Mouse (Mus musculus) kidney, postnatal 25 days (tissue): ENCODE data around the gene Rps16.
A peak's percentile ranks its signal among the peaks of the same experiment; 100 is the strongest.

ENCODE experiments used
- DNase-seq, 2 experiments: peaks; one replicate each; pipeline ENCODE4 v3.0.0; 2021; ENCODE audit warnings: mixed read lengths in 2 of 2

Gene Rps16

DNA sequence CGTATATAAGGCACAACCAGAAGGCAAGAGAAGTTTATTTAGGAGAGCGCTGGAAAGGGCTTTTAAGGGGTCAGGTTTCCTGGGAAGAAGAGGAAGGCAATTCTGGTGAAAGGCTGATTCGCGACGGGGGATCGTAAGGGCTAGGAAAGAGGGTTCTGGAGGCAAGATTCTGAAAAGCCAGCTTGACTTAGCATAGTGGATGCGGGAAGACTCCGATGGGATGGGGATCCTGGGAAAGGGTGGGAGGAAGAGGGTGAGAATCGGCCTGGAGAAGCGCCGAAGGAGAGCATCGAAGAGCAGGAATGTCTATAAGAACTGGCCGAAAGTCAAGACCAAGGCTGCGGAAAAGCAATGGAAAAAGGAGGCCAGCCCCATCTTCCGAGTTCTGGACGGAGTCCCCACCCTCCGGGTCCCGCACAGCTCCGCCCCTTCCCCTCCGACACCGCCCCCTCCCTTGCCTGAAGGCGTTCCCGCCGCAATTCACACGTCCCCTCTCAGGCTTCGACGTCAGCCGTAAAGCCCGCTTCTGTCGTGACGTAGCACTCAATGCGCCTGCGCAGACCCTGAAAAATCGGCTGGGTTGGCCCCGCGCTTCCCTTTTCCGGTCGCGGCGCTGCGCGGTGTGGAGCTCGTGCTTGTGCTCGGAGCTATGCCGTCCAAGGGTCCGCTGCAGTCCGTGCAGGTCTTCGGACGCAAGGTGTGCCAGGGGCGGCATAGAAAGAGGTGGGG lies at the start of gene Rps16:
TSS of gene Rps16 (plus strand) at position 498 of the 729 bp plus-strand sequence.
- peak; percentile 98 for DNase-seq

DNA sequence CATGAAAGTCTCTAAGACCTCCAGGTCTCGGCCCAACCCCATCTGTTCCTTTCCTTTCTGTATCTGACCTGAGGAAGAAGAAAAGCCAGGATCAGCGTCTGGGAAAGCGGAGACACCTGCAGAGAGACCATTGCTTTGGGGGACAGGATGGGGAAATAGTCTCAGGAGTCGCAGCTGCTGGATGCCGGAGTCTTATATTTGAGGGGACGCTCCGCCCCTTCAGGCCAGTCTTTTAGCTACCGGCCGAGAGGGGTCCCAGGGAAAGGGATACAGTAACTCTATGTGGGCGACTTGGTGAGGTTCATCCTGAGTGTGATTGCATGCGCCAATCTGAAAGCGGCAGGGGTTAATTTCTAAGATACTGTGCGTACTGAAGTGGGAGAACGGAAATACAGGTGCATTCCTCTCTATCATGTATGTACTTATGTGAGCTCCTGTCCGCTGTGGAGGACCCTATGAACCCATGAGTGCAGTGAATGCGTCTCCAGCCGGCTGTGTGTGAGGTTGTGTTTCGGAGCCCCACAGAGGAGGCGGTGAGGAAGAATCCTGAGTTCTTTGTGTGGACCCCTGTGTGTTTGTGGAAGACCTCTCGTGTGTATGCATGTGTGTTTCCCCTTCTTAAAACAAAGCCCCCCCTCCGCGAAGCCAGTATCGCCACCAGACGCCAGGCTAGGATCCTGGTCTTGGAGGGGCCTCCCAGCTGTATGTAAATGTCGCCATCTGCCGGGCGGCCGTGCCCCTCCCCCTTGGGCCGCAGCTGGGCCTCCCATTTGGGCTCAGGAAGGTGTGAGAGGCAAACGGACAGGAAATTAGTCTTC lies 48.6 kb upstream of the Rps16 start, which contains the start of gene Dll3:
TSS of gene Dll3 (minus strand) at position 623 of the 818 bp plus-strand sequence.
- DNase-seq, result peak; percentile 62 to 70

DNA sequence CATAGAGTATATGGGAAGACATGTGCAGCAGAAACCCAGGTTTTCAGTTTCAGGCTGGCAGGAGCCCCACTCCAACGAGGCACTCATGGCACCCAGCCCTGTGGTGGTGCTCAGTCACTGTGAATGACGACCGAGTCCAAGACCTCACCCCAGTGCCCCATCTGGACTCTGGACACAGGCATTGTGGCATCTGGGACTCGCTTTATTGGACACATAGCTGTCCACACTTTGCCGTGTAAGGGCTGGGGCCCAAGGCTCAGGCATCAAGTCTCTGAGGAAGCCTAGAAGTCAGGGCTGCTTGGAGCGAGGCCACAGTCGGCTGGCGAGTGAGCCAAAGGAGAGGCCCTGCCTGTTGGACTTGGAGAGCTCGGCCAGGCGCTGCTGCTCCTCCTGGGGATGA lies 44.8 kb upstream of the Rps16 start:
- DNase-seq, result peak; percentile 36 to 77

DNA sequence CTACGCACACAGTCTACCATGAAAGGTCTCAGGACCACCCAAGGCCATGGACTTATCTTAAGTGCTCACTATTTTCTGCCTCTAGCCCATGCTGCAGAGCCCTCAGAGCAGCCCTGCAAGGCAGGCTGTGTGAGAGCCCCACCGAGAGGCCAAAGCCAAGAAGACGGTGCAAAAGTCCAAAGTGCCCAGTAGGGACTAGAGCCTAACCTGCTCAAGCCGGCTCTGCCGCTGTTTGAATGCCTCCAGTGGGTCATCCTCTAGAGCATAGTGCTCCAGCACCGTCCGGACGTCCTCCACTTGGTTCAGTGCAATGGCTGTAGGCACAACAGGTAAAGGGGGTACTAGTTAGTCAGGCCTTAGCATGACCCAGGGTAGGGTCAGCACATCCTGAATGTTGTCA lies 44.2 kb upstream of the Rps16 start:
- peak; percentile 62 to 89 for DNase-seq

DNA sequence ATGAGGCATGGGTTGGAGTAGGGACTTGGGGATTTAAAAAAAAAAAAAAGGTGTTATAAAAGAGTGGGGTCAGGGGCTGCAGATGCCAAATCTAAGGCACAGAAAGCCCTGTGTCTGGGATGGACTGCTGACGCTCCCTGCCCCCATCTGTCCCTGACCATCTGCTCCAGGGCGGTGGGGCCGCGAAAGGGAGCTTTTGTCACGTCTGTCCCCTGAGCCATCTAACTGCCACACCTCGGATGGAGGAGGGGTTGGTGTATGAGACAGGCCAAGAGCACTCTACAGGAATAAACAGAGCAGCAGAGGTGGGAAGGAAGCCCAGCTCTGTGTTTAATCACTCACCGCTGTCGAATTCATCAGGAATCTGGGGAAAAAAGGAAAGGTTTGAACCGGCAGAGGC lies 40.7 kb upstream of the Rps16 start:
- no peak for DNase-seq

DNA sequence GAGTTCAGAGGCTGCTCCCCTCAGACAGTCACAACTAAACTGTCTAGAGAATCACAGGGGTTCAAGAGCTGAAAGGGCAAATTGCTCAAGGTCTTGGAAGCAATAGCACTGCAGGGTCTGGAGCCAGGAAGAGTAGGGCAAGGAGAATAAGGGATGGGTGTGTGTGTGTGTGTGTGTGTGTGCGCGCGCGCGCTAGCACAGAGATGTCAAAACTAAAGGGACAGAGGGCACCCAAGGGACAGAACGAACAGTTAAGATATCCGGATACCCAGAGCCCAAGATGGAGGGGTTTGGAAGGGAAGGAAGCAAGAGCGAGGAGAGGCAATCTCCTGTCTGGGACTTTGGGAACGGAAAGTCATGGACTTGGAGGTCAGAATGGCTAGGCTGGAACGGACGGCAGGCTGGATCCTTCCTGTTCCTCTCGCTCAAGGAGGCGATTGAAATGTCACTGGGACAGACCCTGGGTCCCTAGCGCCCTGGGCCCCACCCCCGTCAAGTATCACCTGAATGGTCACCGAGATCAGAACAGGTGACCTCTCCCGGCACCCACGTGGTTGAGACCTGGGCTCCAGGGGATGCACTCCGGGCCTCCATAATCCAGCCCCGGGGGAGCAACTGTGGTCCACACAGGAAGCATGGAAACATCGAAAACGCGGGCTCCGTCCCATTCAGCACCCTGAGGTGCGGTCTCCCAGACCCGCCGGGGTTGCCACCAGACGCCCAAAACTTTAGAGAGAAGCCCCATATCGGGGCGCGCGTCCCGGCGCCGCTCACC lies 39.1 kb upstream of the Rps16 start:
- DNase-seq, result peak; percentile 31 to 78

DNA sequence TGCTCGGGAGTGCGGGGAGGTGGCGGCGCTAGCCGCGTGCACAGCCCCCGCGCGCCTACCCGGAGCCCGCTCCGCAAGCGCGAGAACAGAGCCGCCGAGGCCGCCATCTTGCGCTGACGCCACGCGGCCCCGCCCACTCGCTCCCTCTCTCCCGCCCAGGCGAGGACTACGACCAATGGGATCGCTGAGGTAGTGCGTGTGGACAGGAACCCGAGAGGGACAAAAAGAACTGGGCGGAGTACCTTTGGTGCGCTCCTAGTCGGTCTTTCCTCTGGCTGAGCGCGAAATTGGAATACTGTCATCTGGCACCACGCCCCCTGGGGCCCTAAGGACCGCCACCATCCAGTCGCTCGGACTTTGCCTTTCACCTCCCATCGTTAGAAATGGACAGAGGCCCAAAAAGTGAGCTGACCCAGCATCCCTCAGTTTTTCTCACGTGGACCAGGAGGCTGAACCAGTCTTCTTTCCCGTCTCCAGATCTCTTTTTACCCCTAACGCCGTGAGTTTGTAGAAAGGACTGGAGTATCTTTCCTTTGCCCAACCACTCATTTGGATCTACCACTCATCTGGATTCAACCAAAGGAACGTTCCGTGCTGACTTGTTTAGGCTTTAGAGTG lies 38.4 kb upstream of the Rps16 start, which contains the start of gene Timm50:
TSS of gene Timm50 (minus strand) at position 147 of the 618 bp plus-strand sequence.
- peak; percentile 99 for DNase-seq

DNA sequence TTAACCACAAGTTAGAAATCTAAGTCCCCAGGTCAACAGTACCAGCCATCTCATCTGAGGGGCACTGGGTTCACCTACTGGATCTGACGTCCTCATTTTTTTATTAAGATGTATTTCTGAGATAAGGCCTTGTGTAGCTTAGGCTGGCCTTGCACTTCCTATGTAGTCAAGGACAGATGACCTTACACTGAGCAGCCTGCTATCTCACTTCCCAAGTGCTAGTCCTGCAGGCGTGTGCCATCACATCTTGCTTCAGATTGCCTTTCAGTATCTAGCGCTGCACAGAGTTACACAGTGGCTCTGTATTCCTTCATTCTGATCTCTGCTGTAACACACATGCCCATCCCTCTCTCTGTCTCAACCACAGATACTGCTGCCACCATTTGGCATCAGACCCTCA lies 32.4 kb upstream of the Rps16 start:
- DNase-seq, result no peak

DNA sequence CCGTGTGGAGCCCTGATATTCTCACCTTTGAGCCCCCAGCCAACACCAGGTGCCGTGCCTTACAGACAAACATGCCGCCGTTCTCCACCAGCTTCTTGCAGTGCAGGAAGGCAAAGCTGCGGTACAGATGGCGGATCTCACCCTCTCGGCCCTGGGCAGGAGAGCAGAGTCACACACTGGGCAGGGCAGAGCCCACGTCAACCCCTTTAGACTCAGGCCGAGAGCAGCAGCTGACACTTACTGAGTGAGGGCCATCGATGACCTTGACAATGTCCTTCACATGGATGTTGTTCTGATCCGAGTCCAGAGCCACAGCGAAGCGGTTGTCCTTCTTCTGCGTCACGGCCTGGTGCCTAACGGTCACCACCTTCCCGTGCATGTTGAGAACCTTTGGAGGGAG lies 31.7 kb upstream of the Rps16 start:
- no peak for DNase-seq

DNA sequence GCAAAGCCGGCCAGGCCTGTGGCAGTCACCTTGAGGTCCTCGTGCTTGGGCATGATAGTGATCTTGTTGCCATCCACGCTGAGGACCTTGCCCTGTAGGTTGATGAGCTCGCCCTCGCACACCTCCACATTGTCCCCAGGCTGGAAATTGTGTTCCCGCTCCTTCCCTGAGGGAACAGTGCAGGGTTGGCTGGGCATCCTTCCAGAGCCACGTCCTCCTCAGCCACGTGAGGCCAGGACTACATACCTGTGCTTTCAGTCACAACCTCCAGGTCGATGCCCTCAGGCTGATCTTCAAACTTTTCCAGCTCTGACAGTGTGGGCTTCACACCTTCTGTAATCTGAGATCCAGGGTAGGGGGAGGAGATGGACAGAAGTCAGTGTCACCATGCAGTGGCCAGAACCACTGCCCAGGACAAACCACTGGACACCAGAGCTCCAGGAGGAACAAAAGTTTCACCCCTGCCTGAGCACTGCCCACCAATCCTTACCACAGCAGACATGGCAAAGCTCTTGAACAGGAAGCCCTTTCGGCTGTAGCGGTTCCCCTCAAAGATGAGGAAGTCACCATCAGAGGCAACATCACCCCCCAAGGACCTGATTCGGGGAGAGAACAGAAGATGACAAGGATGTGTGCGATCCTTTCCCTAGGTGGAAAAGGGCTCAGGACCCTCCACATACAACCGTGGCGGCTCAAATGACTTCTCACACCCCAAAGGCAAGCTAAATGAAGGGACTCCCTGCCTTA lies 28.3 kb upstream of the Rps16 start:
- peak; percentile 21 to 65 for DNase-seq

DNA sequence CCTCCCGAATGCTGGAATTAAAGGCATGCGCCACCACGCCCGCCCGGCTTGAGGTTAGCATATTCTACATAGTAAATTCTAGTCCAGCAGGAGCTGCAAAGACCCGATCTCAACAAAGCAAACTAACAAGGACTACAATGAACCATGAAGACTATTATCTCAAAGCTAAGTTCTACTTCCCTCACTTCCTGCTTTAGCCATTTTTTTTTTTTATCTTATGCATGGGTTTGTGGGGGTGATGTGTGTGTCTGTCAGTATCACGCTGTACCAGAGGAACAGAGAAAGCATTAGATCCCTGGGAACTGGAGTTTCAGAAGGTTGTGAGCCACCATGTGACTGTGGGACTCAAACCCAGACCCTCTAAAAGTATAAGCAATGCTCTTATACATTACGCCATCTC lies 25.2 kb upstream of the Rps16 start:
- DNase-seq, result no peak

DNA sequence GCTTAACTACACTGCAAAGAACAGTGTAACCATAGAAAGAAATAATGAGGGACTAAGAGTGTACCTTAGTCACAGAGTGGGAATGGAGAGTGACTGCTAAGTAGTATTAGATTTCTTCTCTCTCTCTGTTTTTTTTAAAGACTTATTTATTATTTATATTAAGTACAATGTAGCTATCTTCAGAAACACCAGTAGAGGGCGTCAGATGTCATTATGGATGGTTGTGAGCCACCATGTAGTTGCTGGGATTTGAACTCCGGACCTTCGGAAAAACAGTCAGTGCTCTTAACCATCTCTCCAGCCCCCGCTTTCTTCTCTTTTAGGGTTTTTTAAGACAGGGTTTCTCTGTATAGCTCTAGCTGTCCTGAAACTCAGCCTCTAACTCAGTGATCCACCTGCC lies 24.0 kb upstream of the Rps16 start:
- DNase-seq, result no peak

DNA sequence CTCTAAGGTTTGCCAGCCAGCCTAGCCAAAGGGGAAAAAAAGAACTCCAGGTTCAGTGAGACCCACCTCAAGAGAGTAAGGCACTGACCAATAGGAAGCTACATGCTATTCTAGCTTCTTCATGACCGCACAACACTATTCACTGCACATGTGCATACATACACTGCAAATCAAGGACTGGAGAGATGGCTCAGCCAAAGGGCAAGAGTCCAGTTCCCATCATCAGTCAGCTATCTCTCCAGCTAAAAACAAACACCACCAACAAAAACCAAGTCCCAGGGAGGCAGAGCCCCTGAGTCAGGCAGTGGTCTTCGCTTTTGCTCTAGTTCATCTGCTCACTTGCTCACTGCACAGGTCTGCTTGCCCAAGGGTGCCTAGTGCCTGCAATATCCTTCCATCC lies 22.2 kb upstream of the Rps16 start:
- no peak for DNase-seq

DNA sequence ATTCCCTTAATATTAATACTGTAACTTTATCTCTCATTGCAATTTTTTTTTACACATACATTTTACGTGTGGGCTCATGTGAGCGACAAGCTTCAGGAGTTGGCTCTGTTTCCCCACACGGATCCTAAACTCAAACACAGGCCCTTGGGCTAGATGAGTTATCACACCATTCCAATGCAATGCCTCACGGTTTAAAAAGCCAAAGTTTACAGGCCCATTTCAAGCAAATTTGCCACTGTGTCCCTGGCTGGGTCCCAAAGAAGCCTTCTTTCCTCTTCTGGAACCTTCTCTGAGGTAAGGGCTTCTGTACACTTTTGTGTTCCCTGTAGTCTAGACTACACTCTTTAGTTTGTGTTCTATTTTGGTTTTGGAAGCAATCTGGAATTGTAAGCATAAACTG lies 15.9 kb upstream of the Rps16 start:
- DNase-seq, result no peak

DNA sequence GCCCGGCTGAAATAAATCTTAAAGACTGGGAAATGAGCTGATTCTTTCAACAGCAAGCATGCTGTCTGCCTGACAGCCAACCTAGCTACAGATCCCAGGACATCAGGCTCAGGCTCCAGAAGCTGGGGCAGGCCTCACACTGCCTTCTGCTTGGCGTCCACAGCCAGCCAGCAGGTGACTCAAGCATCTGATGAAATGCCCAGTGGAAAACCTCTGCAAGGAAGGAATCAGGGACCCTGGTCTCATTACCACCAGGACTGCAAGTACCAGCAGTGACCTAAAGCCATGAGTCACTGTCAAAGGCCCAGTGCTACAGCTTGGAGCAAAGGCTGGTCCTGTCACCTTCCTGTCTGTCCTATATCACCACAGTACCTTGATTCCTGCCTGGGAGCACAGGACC lies 15.0 kb upstream of the Rps16 start:
- DNase-seq, result no peak

DNA sequence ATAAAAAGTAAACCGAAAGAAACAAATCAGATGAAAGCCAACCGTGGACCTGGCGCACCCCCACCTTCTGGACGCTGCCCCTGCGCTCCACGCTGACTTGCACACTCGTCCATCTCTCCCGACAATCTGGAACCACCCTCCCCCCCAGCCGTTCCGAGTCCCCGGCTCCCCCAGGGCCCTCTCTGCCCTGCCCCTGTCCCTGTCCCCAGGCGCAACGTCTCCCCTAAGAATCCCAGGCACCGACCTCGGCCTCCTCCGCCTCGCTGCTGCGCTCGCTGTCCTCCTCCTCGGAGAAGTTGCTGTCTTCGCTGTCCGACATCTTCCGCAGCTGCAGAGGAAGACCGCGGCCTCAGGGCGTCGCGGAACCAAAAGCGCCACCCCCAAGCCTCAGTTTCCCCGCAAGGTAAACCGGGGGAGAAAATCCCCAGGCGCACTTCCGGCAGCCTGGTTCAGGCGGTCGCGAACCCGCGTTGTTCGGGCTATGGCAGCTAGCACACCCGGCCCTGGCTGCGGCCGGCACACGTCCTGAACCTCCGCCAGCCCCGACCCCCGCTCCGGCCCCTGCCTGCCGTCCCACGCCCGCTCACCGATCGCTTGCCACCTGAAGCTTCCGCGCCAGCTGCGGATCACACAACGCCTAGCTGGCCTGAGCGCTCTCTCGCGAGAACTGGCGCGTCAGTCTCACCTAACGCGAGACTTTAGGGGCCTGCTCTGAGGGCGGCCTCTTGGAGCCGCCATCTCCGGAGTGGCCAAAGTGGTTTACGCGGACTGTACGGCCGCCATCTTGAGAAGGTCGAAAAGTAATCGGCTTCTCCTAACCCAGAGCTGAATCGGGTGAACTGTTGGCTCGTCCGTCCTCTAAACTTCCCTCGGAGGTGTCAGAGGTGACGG lies 12.1 kb upstream of the Rps16 start, which contains the start of gene Supt5:
TSS of gene Supt5 (minus strand) at position 639 of the 891 bp plus-strand sequence.
- DNase-seq, result peak; percentile 98 to 99

DNA sequence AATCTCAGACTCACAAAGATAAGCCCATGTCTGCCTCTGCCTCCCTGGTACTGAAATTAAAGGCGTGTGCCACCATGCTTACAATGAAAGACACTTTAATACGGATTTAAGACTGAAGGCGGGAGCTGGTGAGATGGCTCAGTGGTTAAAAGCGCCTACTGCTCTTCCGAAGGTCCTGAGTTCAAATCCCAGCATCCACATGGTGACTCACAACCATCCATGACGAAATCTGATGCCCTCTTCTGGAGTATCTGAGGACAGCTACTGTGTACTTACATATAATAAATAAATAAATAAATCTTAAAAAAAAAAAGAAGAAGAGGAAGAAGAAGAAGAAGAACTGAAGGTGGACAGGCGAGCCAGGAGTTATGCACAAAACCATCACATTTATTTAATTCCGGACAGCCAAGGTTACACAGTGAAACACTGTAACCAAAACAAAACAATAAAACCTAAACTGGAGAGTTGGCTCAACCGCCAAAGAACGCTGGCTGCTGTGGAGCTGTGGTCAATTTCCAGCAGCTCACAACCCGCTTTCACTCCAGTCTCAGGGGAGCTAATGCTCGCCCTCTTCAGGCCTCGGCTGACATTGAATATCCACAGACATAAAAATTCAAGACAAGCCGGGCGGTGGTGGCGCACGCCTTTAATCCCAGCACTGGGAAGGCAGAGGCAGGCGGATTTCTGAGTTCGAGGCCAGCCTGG lies 11.1 kb upstream of the Rps16 start:
- DNase-seq, result peak; percentile 64 to 83

DNA sequence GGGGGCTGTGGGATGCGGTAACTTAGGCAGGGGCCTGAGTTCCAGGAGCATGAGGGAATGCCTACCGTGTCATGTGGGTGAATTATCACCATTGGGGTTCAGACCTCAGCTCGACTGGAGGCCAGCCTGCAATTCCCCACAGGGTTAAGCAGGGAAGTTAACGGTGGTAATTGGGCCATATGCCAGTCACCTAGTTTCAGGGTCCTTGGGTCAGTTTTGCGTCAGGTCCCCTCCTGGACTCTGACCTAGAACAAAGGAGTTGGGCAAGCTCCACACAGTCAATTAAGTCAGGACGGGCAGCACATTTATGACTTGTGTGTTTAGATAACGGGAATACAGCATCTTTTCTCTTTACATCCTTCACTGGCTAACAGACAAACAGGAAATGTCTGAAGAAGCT lies 9.1 kb upstream of the Rps16 start:
- no peak for DNase-seq

DNA sequence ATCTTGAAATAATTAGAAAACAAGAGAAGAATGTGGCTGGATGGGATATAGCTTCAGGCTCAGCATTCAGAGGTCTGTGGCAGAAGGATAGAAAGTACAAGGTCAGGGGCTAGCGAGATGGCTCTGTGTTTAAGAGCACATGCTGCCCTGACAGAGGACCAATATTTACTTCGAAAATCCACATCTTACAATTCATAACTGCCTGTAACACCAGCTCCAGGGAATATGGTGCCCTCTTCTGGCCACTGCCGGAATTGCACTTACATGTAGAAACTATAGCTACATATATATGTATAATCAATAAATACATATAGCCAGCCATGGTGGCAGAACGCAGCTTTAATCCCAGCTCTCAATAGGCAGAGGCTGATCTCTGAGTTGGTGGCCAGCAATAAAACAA lies 5.8 kb upstream of the Rps16 start:
- DNase-seq, result peak in 1 of 2 experiments; percentile 75

DNA sequence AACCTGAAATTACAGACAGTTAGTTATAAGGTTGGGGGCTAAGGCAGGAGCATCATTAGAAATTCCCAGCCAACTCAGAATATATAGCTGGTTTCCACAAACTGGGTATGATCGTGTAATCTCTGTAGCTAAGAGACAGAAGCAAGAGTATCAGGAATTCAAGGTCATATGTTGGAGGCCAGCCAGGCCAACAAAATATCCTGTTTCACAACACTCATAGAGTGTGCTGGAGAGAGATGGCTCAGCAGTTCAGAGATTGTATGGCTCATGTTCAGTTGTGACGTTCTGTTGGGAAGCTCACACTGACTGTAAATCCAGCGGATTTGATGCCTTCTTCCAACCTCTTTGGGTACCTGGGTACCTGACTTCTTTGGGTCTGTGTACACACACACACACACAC lies 2.7 kb upstream of the Rps16 start:
- DNase-seq, result peak in 1 of 2 experiments; percentile 32
